Mouse (Mus musculus) central nervous system, embryonic 14 days (tissue): ENCODE results near the gene Spata16. TPM values are rescaled to one million over a fixed set of nuclear protein-coding genes. Genes with fewer than 3 reads are reported as not detected.

Experiments used
- polyA plus RNA-seq: library from polyadenylated mRNA; depleted of rRNA; stranded (reverse); fragments of >200 nt; gene quantifications from 2 replicates; pipeline ENCODE4 v1.2.3, GENCODE M21; 2012; rRNA removed

Gene Spata16
- polyA plus RNA-seq = not detected in 2 replicates

GRCm38 (mm10) chr3:26637402-26637801, at the start of gene Spata16:
Spata16 (plus strand) TSS chr3:26637620.

